Mouse (Mus musculus) brain, embryonic 14.5 days (tissue): ENCODE results near the gene Gdi1. TPM values are rescaled to one million over a fixed set of nuclear protein-coding genes. Genes with fewer than 3 reads are reported as not detected.

Experiments used
- DNase-seq: peaks from one replicate; pipeline ENCODE4 v3.0.0-alpha.2; 2011; ENCODE audit warnings: low read depth
- CTCF ChIP-seq: fragments of 200-500 bp; IDR thresholded peaks from 2 replicates; pipeline ENCODE4 v1.5.1; 2012; ENCODE audit warnings: inconsistent platforms, mild to moderate bottlenecking, moderate library complexity, borderline replicate concordance; ENCODE audit not compliant: insufficient read depth, insufficient read length; ENCODE audit errors: extremely low read depth
- POLR2A ChIP-seq: fragments of 200-500 bp; IDR thresholded peaks from 2 replicates; pipeline ENCODE4 v1.6.1; 2012; ENCODE audit warnings: mild to moderate bottlenecking, inconsistent platforms, borderline replicate concordance; ENCODE audit not compliant: poor library complexity, insufficient read depth, insufficient read length, severe bottlenecking; ENCODE audit errors: extremely low read depth
- polyA plus RNA-seq: library from polyadenylated mRNA; depleted of rRNA; stranded (reverse); fragments of >200 nt; gene quantifications from 2 replicates; pipeline ENCODE4 v1.2.3, GENCODE M21; 2012; rRNA removed

Gdi1 gene
- polyA plus RNA-seq = 1,152 and 1,204 TPM in 2 replicates

DNA sequence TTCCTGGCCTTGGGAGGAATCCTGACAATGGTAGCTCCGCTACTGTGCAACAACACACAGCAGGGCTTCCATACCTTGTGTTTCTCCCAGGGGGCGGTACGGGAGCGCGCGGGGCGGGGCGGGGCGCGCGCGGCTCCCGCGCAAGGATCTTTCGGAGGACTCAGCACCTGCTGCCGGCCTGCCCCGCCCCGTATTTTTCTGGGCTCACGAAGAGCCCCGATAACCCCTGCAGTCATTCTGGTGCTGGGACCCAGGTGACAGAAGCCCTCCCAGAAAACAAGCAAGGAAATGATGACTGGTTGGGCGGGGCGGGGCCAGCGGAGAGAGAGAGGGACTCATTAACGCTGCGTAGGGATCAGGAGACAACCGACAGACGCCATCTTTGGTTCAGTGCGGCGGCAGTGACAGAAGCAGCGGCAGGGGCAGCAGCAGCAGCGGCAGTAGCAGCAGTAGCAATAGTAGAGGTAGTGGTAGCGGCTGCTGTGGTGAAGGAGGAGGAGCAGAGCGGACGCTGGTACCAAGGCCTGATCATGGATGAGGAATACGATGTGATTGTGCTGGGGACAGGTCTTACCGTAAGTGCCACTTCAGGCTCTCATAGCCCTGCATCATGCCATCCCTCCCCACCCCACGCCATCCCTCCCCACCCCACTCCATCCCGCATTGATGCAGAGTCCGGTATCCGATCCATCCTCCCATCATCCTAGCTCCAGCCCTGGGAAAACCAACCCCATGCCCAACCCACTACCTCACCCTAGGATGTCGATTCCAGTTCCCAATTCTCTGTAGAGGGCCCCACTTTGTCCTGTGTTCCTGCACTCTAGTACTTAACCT, at the start of gene Gdi1:
TSS of gene Gdi1 (plus strand) at position 132 of the 834 bp plus-strand sequence.
- DNase-seq = peak; percentile 93
- TF ChIP-seq POLR2A = peak; percentile 57; the same call in 1 of the 2 replicates
- TF ChIP-seq CTCF = peak; percentile 22; the same call in 1 of the 2 replicates

DNA sequence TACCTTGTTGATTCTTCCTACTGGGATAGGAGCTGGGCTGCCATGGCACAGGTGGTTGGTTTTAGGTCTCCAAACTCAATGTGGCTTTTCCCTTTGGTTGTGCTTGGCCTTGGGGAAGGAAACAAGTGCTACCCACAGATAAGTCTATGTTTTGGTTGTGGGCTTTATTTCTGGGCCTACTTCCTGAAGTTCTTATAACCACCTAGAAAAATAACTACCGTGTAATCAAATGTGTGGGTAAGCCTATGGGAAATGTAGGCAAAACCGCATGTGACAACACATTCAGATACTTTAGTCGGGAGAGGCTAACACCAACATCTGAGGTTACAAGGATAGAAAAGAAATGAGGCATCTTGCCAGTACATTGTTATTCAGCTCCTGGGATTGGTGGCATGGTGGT, 47.1 kb upstream of the Gdi1 start:
- TF ChIP-seq POLR2A (no peak), CTCF (no peak)

DNA sequence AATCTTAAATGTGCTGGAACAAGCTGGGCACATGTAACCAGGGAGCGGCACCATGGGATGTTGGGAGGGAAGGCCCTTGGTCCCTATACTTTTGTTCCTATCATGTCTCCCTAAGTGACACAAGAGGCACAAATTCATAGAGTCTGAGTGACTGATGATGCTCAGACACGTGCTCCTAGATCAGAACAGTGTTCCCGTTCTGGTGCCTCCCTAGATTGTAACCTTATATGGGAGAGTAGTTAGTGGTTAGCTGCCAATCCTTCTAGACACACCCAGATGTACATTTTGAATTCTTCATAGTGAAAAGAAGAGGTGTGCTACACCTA, 35.1 kb upstream of the Gdi1 start:
- TF ChIP-seq POLR2A (no peak), CTCF (no peak)
- no peak for DNase-seq

More for the DNA sequence above, 47.1 kb upstream of the Gdi1 start:
- no peak for DNase-seq

DNA sequence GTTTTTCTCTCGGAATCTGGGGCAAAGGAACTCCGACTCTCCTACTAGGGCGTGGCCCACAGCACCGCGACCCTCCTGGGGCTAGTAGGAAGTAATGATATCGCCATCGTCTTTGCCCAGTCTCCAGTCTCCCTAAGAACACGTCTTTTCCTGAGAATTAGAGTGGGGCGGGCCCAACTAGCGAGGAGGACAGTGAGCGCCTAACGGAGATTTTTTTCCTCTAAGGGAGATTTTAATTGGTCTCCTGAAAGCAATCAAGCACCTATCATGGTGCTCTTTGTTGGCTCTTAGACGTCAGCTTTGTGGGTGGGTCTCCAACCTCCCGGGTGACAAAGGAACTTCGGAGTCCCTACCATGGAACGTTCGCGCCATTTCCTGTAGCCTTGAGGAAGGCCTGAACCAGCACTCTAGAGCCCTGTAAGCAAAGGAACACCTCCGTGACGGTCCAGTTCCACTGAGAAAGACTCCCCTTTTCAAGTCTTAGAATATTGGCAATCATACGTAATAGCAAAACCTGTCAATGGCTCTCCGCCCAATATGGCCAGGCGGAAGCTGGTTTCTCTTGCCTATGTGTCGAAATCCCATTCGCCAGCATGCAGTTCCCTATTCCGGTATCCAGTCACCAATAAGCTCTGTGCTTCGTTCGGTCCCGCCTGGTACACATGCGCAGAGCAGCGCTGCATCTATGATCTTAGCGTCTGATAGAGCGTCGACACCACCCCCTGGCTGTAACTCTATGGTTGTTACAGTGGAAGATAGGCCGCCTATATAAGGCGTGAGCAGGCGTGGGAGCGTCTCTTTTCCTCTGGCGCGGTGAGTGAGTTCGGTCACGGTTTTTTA, 34.5 kb upstream of the Gdi1 start, which contains the start of gene Rpl10:
TSS of gene Rpl10 (plus strand) at position 751 of the 840 bp plus-strand sequence.
- peak; percentile 99 for DNase-seq
- TF ChIP-seq POLR2A (peak; percentile 82; the same call in 1 of the 2 replicates), CTCF (no peak)

DNA sequence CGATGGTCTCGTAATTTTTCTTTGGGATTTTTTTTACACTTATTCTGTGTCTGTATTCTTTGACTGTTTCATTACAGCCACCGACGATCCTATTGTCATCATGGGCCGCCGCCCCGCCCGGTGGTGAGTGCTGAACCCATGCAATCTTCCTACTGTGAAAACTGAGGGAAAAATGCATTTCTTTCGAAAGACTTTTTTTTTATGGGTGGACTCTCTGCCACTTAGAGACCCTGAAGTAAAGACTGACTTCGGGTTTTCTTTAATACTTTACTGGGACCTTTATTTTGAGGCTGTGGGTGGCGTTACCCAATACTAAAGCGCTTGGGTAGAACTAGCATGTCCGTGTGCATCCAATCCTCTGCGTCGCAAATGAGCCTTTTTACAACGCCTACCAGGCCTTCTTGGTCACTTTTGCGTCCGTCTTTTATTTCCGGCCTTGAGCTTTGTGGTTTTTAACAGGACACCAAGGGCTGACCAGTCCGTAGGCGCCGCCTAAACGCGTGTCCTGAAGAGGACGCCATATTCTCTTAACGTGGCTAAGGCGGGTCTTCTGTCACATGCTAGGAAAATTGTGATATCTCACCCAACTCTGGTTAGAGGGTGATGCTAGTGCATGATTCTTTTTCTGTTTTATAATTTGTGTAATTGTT, 33.8 kb upstream of the Gdi1 start:
- TF ChIP-seq CTCF (no peak), POLR2A (no peak)
- DNase-seq = peak; percentile 39

DNA sequence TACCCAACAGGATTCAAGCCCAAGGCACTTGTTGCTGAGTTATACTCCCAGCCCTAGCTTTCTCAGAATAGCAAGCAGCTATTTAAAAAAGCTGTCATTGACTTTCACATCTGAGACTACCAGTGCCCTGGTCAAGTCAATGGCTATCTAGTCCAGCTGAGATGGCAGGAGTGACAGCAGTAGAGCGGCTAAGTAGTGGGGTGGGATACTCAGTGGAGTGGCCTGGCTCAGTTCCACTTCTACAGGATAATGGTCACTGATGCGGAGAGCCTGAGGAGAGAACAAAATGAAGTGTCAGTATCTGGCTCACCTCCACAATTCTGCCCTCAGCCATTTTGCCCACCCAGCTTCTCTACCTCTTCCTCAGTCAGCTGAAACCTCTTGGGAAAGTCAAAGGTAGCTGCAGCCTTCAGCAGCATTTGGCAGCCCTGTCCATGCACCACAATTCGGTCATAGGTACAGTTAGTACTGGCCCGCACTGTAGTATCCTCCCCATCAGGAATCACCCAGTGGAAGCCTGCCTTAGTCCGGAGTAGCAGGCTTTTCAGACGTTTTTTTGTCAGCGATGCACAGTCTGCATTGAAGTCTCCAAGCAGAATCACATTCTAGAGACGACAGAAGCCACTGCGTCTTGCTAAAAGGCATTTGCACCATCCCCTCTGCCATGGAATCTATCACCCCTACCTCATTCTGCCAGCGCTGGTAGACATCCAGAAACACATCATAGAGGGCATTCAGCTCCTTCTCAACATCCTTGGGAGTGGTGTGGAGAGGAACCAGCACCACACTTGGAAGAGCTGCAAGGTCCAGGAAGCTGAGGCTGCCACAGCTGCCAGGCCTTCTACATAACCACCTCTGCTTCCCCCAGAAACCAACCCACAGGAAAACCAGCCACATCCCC, 31.1 kb upstream of the Gdi1 start:
- DNase-seq = no peak

DNA sequence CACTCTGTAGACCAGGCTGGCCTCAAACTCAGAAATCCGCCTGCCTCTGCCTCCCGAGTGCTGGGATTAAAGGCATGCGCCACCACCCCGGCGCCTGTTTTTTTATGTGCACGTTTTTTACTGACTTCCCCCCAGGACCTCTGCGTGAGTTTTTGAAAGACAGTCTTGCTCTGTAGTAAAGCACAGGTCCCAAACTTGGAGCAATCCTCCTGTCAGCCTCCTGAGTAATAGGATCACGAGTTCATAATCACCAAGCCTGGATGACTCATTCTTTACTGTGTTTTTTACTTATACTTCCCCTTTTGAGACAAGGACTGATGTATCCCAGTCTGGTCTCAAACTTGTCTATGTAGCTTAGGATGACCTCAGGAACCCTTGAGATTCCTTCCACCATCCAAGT, 26.9 kb upstream of the Gdi1 start:
- no peak for DNase-seq
- TF ChIP-seq CTCF = no peak
- no peak for TF ChIP-seq POLR2A

More for the DNA sequence above, 31.1 kb upstream of the Gdi1 start:
- TF ChIP-seq POLR2A (no peak), CTCF (no peak)

DNA sequence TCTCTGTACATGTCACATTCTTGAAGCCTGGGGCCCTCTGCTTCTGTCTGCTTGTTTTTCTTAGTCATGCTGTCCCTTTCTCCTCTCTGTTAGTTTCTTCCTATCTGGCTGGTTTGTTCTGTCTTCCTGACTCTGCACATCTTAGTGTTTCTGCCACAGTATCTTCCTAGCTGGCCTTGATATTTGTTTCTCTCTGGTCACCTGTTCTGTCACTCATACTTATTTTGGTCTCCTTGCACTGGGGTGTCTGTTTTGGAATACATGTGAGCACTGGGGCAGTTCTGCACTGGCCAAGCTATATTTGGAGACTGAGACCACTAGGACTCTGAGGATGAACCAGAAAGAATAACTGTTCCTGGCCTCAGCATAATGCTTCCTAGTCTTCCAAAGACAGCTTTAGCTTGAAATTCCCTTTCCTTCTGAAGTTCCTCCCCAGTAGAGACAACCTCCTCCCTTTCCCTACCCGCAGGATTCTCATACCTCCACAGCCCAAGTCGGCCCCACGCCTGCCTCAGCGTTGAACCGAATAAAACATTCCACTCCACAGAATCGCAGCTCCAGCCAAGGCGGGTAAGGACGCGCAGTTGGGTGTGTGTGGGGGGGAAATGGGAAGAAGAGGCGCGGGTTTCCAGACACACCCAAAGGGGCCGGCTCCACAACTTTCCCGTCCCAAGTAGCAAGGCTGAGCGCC, 23.6 kb upstream of the Gdi1 start:
- TF ChIP-seq POLR2A = no peak
- TF ChIP-seq CTCF = no peak
- no peak for DNase-seq

DNA sequence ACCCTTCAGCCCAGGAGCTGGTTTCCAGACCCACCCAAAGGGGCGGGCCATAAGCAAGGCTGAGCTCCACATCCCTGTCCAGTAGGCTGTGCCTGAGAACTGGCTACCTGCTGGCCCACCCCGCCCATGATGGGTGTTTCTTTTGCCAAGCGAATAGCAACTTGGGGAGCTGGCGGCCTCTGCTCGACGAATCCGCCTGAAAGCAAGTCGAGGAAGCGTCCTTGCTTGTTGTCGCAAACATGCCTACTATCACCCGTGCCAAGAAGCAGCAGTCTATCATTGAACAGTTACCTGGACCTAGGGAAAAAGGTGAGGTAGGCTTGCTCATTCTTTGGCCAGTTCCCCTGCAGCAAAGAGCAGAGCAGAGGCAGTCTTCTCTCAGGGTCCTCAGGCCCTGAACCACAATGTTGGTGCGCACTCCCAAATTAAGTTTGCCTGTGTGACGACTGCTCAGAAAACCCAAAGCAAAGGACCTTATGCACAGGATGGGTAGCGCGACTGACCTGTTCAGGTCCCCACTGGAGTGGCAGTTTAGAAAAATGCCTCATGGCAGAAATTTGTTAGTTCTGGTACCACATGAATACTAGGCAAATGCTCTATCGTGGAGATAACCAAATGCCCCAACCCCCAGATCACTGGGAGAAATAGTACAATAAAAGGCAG, 22.9 kb upstream of the Gdi1 start, which contains the start of the genes Taz and Dnase1l1:
TSS of gene Taz (plus strand) at position 181 of the 663 bp plus-strand sequence.
TSS of gene Dnase1l1 (minus strand) at position 606 of the 663 bp plus-strand sequence.
- TF ChIP-seq POLR2A (no peak), CTCF (no peak)
- DNase-seq = peak; percentile 70

DNA sequence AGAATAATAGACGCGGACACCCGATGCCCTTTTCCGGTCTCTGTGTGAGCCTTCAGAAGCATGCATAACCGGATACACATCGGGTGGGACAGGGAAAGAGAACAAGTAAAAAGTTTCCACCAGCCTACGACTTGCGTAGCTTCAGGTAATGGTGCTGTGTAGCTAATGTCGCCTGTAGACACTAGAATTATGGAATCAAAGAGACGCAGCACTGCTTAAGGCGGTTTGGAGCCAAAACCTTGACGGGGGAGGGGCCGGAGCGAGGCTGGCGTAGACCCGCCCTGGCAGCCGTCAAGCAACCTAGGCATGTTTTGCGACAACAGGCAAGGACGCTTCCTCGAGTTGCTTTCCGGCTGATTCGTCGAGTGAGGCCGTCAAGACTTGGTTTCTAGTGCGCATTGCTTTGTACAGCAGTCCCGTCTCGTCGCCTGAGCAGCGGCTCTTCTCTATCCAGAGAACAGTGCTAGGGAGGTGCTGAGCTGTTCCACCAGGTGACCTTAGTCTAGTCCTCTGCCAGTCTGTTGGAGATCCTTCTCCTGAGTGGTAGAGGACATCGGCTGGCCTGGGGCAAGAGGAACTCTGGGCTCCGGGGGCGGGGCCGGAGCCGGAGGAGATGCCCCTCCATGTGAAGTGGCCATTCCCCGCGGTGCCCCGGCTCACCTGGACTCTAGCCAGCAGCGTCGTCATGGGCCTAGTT, 22.3 kb upstream of the Gdi1 start:
- TF ChIP-seq CTCF = no peak
- peak; percentile 63; the same call in 1 of the 2 replicates for TF ChIP-seq POLR2A
- peak; percentile 96 for DNase-seq
